Mouse (Mus musculus) MEL-GATA-1-ER (cell line): ENCODE measurements around the gene Yes1.
"Not testable (repeated sequence)": the region's sequence is repeated elsewhere in the genome, so short reads cannot be mapped to it uniquely, and the experiment has no call there.

Experiments used
- DNase-seq: peaks from one replicate; pipeline ENCODE4 v3.0.0-alpha.2; 2012; ENCODE audit warnings: low read depth; ENCODE audit errors: extremely low read depth

Yes1 gene

DNA sequence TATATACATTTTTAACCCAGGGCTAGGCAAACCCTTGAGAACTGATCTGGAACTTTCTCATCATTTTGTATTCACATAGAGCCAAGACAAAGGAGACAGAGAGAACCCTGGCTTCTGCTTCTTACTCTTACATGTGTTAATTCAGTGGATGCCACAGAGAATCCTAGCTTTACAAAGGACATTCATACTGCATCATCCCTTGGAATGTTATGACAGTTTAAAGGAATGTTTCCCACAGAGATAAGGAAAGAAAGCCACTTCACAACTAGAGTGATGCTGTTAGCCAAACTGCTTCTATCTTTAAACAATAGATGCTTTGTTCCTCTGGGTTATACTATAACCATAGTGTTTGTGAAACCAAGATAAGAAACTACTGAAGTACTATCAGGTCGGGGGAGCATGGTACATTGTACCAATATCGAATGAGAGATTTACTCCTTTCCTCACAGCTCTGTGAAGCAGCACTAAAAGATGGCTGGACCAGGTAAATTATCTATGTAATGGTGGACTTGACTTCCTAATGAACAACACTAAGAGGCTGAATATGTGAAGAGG lies 95.3 kb downstream of the Yes1 start:
- no peak for DNase-seq

DNA sequence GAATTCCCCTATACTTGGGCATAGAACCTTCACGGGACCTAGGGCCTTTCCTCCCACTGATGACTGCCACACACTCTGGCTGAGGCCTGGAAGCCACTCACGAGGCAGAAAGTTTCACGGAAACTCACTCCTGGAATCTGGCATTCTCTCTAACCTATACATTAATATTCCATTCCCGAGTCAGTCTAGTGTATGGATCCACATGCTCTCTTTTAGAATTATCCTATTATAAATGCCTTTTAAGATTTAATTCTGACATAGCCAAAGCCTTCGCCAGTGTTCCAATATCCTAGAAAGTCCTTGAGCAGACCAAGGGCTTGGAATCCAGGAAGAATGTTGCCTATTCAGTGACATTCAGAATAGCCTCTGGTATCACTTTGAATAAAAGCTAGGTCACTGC lies 100.5 kb downstream of the Yes1 start:
- DNase-seq, result no peak

DNA sequence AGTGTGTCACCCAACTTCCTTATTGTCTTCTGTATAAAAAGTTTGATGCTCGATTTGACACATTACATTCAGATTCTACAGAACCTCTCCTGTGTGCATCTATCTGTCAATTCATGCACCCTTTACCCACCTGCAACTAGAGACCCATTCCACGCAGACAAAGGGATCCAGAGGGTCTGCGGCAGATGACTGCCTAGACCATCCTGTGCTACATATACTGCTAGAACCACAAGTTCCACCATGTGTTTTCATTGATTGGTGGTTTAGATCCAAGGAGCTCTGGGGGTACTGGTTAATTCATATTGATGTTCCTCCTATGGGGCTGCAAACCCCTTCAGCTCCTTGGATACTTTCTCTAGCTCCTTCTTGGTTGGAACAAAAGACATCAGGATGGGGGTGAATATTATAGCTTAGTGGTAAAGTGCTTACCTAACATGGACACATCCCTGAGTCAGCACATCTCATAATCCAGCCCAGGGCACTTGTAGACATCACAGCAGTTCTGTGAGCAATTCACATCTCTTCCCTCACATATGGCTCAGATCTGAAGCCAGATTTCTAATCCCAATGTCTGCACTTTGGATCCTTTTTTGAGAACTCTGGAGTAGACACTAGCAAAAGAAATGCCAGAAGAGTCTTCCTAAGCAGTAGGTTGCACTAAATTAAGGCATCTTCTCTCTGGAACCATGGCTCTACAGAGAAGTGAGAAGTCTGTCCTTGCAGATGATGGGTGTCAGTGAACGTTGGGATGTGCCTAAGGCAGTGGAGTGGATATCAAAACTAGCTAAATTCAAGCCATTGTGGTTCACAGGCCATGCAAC lies 101.5 kb downstream of the Yes1 start:
- peak; percentile 16 for DNase-seq

DNA sequence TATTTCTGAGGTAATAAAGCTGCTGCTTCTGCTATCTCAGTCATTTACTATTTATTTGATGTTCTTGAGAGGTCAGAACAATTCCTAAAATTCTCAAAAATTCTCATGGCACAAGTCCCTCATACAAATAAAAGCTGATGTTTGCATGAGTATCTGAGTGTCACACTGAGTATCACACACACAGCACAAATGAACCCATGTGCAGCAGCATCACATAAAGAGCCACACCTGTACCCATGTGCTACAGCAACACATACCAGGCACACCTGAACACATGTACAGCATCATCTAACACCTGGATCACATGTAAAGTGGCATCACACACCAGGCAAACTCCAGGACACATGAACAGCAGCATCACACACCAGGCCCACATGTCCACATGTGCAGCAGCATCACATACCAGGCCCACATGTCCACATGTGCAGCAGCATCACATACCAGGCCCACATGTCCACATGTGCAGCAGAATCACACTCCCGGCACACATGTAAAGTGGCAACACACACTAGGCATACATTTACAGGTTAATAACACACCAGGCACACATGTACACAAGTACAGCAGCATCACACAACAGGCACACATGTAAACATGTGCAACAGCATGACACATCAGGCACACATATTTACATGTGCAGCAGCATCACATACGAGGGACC lies 102.2 kb downstream of the Yes1 start:
- DNase-seq, result peak; percentile 60

DNA sequence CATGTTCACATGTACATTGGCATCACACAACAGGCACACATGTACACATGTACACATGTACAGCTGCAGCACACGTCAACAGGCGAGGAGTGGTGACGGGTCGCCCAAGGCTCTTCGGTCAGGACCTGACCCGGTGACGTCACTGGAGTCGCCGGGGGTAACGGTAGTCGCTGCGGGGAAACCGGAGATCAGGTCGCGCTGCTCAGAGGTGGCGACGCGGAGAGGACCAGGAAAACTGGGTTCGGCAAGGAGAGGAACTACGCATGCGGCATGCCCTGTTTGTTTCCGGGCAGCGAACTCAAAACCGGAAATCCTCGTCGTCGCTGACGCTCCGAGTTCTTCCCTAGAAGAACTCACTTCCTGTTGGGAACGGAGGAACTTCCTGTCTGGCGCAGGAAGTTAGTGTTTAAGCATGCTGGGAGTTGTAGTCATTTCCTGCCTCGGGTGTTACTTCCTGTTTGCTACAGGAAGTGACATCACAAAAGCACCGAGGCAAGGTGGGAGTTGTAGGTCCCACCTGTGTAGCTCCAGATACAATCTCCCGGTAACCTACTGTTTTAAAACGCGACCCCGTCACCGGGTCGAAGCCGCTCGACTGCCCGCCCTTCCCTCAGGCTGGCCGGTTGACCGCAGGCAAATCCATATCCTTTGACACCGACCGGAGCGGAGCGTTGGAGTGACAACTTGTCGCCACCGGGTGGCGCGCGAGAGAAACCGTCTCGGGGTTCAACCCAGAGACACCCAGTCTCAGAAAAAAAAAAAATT lies 102.9 kb downstream of the Yes1 start:
- DNase-seq, result peak; percentile 100

DNA sequence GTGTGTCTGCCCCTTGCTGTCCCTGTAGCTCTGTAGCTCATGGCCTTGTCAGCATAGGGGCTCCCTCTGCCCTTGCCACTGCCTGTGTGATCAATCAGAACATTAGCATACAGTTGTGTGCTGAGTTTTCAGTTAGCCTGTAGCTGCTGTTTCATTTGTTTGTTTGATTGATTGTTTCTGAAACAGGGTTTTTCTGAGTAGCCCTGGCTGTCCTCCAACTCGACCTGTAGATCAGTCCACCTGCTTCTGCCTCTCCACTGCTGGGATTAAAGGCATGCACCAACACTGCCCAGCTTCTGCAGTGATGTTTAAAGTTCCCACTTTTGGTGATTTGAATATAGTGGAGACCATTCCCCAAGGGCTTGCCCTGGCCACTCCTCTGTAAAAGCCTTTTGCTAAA lies 106.8 kb downstream of the Yes1 start:
- no peak for DNase-seq

DNA sequence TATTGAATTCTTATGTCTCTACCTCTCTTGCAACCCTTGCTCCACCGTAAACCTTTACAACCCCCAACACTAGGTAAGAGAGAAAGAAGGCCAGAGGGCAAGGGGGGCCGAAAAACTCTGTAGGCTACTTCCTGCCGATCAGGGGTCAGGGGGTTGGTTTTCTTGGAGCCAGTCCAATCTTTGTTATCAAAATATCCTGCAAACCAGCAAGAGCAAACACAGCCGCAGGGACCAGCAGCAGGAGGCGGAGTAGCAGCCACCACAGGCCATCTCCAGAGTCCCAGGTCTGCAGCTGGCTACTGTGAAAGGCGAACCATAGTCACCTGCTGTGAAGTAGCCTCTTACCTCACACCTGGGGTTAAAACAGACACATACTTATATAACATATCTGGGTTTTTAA lies 107.9 kb downstream of the Yes1 start:
- no peak for DNase-seq

DNA sequence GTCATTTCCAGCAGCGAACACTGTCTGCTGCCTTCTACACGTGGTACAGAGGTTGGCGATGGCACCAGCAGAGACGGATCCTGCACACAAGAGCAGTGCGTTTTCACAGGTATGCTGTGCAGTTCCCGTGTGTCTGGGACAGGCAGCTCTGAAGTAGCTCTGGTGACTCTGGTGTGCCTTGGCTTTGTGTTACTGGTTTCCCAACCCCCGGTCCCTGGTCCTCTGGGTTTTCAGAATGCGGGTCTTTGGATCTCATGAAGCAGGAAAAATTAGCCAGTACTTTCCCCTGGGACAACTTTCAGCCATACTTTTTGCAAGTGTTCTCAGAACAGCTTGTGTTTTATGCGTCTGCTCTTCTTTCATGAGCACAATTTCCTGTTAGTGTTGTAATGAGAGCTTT lies 109.4 kb downstream of the Yes1 start:
- DNase-seq, result no peak

DNA sequence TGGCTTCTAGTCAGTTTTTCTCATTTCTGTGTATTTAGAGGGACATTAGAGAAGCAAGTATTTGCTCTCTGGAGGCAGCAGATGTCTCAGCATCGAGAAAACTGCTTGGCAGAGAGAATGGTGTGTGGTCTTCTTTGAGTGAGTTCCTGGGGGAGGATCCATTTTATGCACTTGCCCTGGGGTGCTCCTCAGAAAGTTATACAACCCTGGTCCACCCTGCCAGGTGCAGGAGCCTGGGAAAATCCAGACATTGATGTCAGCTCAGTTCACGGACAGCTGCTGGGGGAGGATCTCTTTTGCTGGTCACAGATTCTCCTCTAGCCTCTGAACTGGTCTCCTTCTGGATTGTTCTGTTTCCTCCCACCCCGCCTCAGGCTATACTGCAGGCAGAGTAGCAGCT lies 110.3 kb downstream of the Yes1 start:
- DNase-seq, result no peak

DNA sequence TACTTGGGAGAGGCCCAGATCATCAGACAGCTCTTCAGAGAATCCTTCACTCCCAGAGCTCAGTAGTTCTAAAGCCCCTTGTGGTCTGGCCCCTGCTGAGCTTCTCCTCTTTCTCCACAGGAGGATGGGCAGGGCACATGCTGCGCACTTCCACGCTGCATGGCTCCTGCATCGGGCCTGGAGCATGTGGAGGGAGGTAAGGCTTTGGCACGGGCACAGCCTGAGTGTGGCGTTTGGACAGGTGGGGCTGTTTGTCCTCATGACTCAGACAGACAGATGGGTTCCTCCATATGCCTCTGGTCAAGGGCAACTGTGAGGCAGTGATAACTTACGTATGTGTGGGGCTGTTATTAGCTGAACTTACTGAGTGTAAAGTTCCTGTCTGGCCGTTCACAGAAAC lies 111.3 kb downstream of the Yes1 start:
- no peak for DNase-seq

DNA sequence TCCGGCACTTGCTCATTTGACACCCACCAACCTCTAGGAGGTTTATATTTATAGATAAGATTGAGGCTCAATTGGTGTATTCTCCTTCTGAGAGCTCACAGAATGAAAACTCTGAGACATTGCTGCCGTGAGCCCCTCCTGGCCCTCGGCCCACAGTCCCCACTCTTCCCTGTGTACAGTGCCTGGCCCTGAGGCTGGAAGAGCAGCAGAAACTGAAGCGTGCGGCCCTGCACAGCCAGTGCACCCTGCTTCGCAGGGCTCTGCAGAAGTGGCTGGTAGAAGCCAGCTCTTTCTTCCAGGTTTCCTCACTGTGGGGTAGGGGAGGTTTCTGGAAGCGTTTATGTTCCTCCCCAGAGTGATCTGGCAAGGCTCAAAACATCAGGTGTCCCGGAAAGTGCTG lies 111.7 kb downstream of the Yes1 start:
- DNase-seq, result not testable (repeated sequence)

DNA sequence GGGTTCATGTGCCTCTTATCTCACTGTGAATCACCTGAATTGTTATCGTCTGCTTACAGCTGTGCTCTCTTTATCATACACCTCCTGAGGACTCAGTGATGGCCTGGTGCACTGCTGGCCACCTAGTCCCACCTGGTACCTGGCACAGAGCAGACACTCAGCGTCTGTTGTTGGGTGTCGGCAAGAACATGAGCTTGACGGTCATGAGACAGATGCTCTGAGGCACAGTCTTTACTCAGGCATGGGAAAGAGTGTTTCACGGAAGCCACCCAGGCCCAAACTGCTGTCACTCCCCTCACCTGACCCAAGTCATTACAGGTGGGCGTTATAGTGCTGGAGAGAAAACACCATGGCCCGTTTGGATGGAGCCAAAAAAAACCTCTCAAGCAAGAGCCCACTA lies 113.0 kb downstream of the Yes1 start:
- no peak for DNase-seq

DNA sequence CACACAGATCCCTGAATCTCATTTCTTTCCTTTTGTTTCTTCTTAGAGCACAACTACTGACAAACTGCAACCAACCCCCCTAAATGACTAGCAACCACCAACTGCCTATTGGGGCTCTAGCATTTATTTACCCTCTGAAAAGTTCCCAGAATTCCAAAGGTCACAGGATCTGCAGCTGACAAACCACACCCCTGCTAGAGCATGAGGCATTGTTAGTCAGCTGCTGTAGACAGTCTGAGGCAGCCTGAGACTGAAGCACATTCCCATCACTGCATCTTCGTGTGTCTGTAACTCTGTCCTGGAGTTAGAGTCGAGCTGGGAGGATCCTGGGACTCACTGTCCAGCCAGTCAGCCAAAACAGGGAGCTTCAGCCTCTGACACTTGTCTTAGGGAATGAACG lies 114.4 kb downstream of the Yes1 start:
- not testable (repeated sequence) for DNase-seq

DNA sequence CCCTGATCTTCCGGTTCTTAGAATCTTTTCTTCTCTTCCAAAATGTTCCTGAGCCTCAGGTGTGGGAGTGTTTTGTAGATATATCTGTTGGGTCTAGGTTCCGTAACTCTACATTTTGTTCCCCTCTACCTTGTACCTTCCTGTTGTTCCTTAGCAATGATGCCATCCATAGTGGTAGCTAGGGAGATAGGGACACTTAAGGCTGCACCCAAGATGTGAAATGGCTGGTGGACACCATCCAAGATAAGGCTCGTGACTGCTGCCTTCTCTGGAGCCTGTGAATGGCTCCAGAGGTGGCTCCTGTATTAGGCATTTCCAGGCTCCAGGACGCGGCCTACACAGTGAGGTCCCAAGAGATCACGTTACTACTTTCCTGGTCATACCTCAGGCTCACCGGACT lies 117.3 kb downstream of the Yes1 start:
- no peak for DNase-seq

DNA sequence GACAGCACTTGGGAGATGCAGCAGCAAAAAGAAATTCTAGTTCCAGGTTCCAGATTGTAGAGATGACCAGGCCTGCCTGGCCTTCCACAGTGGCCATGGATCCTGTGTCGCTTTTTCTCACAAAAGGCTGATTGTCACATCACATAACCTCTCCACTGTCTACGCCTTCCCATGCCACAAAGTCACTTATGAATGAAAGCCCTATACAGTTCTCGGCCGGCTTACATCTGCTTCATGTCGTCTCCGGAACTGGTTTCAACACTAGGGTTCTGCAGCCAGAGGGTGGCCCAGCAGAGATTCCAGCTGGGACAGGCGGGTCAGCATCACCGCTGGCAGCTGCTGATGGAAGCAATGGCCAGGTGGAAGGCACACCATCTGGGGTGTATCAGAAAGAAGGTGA lies 117.9 kb downstream of the Yes1 start:
- DNase-seq, result no peak

DNA sequence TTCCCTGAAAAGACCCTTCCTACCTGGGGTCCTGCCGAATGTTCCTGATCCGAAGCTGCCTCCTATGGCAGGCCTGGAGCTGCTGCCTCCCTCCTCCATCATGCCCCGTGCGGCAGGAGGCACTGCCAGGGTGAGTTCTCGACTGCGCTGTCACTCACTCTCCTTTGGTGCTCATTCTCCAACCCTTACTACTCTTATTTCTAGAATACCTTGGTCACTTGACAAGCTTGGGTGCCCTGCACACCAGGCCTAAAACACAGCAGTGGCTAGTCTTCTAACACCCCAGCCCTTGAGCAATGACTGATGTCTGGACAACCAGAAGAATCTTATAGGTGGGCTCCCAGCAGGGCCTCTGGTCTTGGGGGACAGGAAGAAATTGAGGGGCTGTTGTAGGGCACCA lies 122.9 kb downstream of the Yes1 start:
- DNase-seq, result not testable (repeated sequence)

DNA sequence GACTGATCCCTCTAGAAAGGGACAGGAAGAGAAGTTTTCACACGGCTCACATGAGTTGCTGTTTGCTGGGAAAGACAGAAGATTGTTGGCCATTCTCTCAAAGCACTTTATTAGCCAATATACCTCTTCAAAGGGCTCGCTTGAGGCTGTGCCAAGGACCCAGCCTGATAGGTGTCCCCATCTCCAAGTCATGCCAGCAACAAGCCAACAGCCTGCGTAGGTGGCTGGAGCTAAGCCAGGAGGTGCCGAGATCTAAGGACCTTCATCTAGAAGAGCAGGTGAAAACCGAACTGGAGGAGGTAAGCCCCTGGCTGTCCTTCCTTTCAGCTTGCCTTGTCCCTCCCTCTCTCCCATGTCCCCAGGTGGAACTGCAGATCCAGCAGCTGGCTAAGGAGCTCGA lies 124.8 kb downstream of the Yes1 start:
- DNase-seq, result no peak
